Mouse (Mus musculus) midbrain, postnatal 0 days (tissue): ENCODE data around the gene Nostrin. TPM values are rescaled to one million over a fixed set of nuclear protein-coding genes. Genes with fewer than 3 reads are reported as not detected.

ENCODE experiments used
- ATAC-seq: fragments of 200-750 bp; cut with Nextera tagmentation; 2 replicates; pipeline ENCODE4 v1.8.0; 2017; ENCODE audit warnings: moderate number of reproducible peaks, mild to moderate bottlenecking, moderate TSS enrichment, moderate library complexity; ENCODE audit not compliant: low FRiP score
- DNase-seq: peaks from one replicate; pipeline ENCODE4 v3.0.0-alpha.2; 2015; ENCODE audit warnings: low spot score
- H3K27ac ChIP-seq: fragments of 300-500 bp; sonication (generic); 2 replicates; pipeline ENCODE4 v1.5.1; 2014; ENCODE audit warnings: low read depth, mild to moderate bottlenecking, low read length, mixed read lengths
- H3K27me3 ChIP-seq: fragments of 300-500 bp; sonication (generic); 2 replicates; pipeline ENCODE4 v1.6.1; 2014; ENCODE audit warnings: low read length, control low read depth, mixed read lengths; ENCODE audit not compliant: insufficient read depth
- H3K36me3 ChIP-seq: fragments of 300-500 bp; sonication (generic); 2 replicates; pipeline ENCODE4 v1.6.1; 2014; ENCODE audit warnings: low read length, control low read depth, mixed read lengths; ENCODE audit not compliant: insufficient read depth
- H3K4me1 ChIP-seq: fragments of 300-500 bp; sonication (generic); 2 replicates; pipeline ENCODE4 v1.6.1; 2014; ENCODE audit warnings: mild to moderate bottlenecking, control low read depth, antibody characterized with exemption, low read length, mixed read lengths; ENCODE audit not compliant: insufficient read depth
- H3K4me2 ChIP-seq: fragments of 300-500 bp; sonication (generic); 2 replicates; pipeline ENCODE4 v1.6.1; 2014; ENCODE audit warnings: low read depth, mild to moderate bottlenecking, low read length, mixed read lengths; ENCODE audit not compliant: poor library complexity, severe bottlenecking
- H3K4me3 ChIP-seq: fragments of 300-500 bp; sonication (generic); 2 replicates; pipeline ENCODE4 v1.5.1; 2014; ENCODE audit warnings: low read depth, mild to moderate bottlenecking, low read length, moderate library complexity
- H3K9ac ChIP-seq: fragments of 300-500 bp; sonication (generic); replicated peaks from 2 replicates; pipeline ENCODE4 v1.6.1; 2014; ENCODE audit warnings: mild to moderate bottlenecking, low read length, moderate library complexity, mixed read lengths; ENCODE audit not compliant: poor library complexity, severe bottlenecking
- H3K9me3 ChIP-seq: fragments of 300-500 bp; sonication (generic); 2 replicates; pipeline ENCODE4 v1.6.1; 2016; ENCODE audit warnings: low read length, control low read depth
- CTCF ChIP-seq: IDR thresholded peaks from 2 replicates; pipeline ENCODE4 v1.5.1; 2016; ENCODE audit warnings: antibody characterized with exemption, mild to moderate bottlenecking
- WGBS: fragments of 180-500 bp; shearing (Covaris S2); extraction: QIAGEN DNeasy Blood & Tissue Kit; methylation state at CpG from one replicate; pipeline ENCODE4 v1.1.7; 2014; 5-methylcytosine and 5-hydroxymethylcytosine counted together
- polyA plus RNA-seq: library from polyadenylated mRNA; unstranded; fragments of >200 nt; fragmentation: Nextera tagmentation; extraction: Ambion mirVana; gene quantifications from 2 replicates; pipeline ENCODE4 v1.2.1, GENCODE M21; 2015
- total RNA-seq: library from RNA; depleted of rRNA; stranded (reverse); fragments of >200 nt; gene quantifications from 2 replicates; pipeline ENCODE4 v1.2.3, GENCODE M21; 2014

Gene Nostrin
- total and polyA plus RNA-seq, 2 experiments from 2014 or later: 2.2 to 6.1 TPM

DNA sequence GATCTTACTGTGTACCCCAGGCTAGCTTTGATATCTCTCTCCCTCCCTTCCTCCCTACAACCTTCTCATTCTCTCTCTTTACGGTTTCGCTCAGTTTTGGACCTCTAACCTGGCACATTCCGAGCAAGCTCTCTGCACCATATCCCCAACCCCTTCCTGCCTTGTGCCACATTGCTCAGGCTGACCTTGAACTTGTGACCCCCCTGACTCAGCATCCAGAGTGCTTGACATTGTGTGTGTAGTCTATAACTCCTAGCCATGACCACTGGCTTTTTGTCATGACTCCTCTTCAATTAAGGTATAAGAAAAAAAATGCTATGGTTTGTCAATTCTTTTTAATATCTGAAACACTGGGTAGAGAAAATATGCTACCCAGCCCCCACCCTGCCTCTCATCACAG is 74.1 kb downstream of the Nostrin start:
- H3K9me3 ChIP-seq: no peaks in the 10 kb centered on the region
- 87% methylated on average over 3 of the region's 3 CpGs for WGBS
- TF ChIP-seq CTCF: no peak
- H3K27ac ChIP-seq: no peak overlapping the region
- ATAC-seq (no peak), DNase-seq (no peak)
- H3K4me3 ChIP-seq: no peak overlapping the region
- no peaks in the 10 kb centered on the region for H3K4me1 ChIP-seq
- H3K9ac ChIP-seq: no peak overlapping the region
- no peak overlapping the region for H3K4me2 ChIP-seq
- H3K36me3 ChIP-seq: no peaks in the 10 kb centered on the region
- H3K27me3 ChIP-seq: no peaks in the 10 kb centered on the region

DNA sequence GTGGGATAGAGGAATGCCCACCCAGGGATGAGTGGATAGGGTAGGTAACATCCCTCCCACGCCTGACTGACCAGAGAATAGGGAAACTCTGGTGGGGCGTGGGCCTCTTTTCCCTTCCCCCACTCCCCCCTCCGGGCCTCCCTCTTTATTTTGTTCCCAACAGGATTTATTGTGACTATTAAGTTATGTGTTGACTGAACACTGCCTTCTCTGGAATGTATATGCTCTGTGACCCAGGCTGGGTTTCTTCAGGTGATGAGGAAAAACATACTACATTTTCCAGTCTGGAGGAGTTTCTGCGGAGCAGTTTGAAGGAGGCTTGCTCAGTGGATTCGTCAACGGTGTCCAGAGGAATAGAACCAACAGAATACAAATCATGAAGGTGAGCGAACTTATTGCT is 75.2 kb downstream of the Nostrin start, which contains the start of gene G6pc2:
Gene G6pc2, plus strand, starts transcription at position 301 of the 400 bp plus-strand sequence.
- Histone ChIP-seq H3K36me3 (no peaks in the 10 kb centered on the region), H3K4me2 (no peak within 1 kb of the TSS), H3K9me3 (no peaks in the 10 kb centered on the region), H3K27me3 (no peaks in the 10 kb centered on the region), H3K4me3 (no peak within 1 kb of the TSS), H3K27ac (no peak within 1 kb of the TSS), H3K4me1 (no peaks in the 10 kb centered on the region), H3K9ac (no peak within 1 kb of the TSS)
- DNase-seq (no peak), ATAC-seq (no peak)
- TF ChIP-seq CTCF: no peak
- WGBS: 85% methylated on average over 7 of the region's 7 CpGs

DNA sequence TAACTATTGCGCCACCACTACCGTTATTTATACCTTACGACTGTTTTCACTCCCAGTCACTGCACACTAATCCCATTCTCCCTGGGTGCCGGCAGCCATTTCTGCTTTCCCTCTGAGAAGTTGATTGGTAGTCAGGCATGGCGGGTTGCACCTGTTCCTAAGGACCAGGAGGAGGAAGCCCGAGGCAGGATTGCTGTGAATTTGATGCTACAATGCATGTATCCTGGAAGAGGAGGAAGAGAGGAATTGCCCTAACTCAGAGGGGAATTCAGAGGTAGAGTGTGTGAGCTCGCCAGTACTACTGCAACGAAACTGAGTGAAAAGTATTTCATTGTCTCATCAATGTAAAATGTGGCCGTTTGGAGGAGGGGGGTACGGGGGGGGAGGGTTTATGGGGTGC is 77.1 kb downstream of the Nostrin start:
- no peak overlapping the region for H3K27ac ChIP-seq
- ATAC-seq: no peak
- no peaks in the 10 kb centered on the region for H3K9me3 ChIP-seq
- H3K27me3 ChIP-seq: no peaks in the 10 kb centered on the region
- 60% methylated on average over 10 of the region's 10 CpGs for WGBS
- no peak for DNase-seq
- no peaks in the 10 kb centered on the region for H3K4me1 ChIP-seq
- H3K9ac ChIP-seq: no peak overlapping the region
- no peak overlapping the region for H3K4me2 ChIP-seq
- TF ChIP-seq CTCF: no peak
- H3K4me3 ChIP-seq: no peak overlapping the region
- no peaks in the 10 kb centered on the region for H3K36me3 ChIP-seq

DNA sequence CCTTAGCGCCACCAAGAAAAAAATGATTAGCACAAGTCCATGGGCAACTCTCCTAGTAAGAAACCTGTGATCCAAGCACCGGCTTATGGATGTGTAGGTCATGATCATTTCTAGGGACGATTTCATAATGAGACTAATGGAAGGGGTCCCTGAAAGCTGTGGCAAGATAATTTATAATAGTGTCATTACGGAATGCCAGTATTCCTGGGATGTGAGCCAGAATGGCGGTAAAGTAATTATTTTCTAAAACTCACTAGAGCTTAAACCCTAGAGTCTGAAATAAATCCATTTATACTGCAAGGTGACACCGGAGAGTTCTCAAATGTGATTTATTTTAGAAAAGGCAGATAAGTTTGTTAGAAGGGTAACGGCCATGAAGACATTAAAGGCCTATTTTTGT is 79.6 kb downstream of the Nostrin start:
- Histone ChIP-seq H3K4me2 (no peak overlapping the region), H3K27me3 (no peaks in the 10 kb centered on the region), H3K4me3 (no peak overlapping the region), H3K9me3 (no peaks in the 10 kb centered on the region), H3K9ac (no peak overlapping the region), H3K4me1 (no peaks in the 10 kb centered on the region), H3K36me3 (no peaks in the 10 kb centered on the region), H3K27ac (no peak overlapping the region)
- no peak for TF ChIP-seq CTCF
- peak; percentile 39 for DNase-seq
- WGBS: 74% methylated on average over 7 of the region's 7 CpGs
- no peak for ATAC-seq

DNA sequence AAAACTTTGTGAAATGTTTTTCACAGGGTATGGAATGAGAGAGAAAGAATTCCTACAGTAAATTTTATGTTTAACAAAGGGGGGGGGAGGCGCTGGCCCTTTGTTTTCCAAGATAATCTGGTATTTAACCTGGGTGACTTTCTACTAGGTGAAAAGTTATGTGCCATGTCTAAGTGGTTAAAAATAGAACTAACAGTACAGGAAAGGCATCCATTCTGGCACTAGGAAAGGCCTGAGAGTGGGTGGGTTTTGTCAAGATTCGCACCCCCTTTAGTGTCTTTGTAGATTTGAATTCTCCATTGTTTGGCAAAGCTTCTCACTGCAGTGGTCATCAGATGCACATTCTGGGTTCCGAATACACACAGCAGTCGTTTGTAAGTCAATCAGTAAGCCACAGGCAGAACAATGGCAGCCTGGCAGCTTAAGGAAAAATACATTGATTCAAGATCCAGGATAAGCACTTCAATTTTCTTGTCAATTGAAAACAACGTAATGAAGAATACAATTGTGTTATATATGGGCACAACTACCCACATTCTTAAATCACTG is 86.3 kb downstream of the Nostrin start:
- no peak for TF ChIP-seq CTCF
- ATAC-seq (no peak), DNase-seq (no peak)
- H3K27ac ChIP-seq: no peak overlapping the region
- no peak overlapping the region for H3K4me3 ChIP-seq
- no peak overlapping the region for H3K9ac ChIP-seq
- no peaks in the 10 kb centered on the region for H3K36me3 ChIP-seq
- H3K4me1 ChIP-seq: no peaks in the 10 kb centered on the region
- 41% methylated on average over 5 of the region's 5 CpGs for WGBS
- H3K9me3 ChIP-seq: no peaks in the 10 kb centered on the region
- no peak overlapping the region for H3K4me2 ChIP-seq
- H3K27me3 ChIP-seq: no peaks in the 10 kb centered on the region

DNA sequence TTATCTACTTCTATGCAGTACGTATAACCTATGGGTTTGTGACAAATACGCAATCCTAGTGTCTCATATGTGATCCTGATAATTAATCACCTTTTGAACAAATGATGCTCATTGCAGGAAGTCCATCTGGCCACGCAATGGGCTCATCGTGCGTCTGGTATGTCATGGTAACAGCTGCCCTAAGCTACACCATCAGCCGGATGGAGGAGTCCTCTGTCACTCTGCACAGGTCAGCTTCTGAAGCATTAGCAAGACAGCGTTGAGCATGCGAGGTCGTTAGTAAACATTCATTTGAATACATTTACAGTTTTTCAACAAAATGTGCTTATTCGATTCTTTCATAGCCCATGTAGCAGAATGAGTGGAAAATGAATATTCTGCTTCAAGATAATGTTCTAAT is 87.2 kb downstream of the Nostrin start:
- no peaks in the 10 kb centered on the region for H3K9me3 ChIP-seq

More for the DNA sequence above, 87.2 kb downstream of the Nostrin start:
- DNase-seq (no peak), ATAC-seq (no peak)
- TF ChIP-seq CTCF: no peak
- no peak overlapping the region for H3K9ac ChIP-seq
- no peak overlapping the region for H3K27ac ChIP-seq
- H3K4me2 ChIP-seq: no peak overlapping the region
- WGBS: 72% methylated on average over 10 of the region's 10 CpGs
- H3K4me1 ChIP-seq: no peaks in the 10 kb centered on the region
- no peaks in the 10 kb centered on the region for H3K27me3 ChIP-seq
- no peak overlapping the region for H3K4me3 ChIP-seq
- no peaks in the 10 kb centered on the region for H3K36me3 ChIP-seq
